In the genomic region with DNA sequence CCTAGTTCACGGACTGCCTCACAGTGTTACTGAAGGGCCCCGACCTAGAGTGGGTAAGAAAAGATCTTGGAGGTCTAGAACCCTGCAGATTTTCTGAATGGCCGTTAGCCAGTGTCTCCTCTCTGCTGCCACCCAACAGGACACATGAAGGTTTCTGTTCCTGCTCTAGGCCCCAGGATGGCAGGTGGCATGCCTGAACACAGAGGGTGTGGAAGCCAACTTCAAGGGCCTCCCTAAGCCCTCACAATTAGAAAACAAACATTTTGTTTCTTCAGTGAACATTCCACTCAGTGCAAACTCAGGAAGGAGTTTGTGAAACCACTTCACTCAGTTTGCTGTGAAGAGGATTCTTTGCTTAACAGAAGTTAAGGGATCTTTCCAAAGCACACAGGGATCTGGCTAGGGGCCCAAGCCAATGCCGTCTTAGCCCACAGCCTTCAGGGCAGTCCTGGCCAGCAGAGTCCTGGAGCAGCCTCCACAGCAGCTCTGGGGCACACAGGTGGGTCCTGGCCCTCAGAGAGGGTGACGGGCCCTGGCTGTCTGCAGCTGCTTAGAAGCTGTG, we compare ENCODE assay signal across 9 mouse cellular contexts.
DNase-seq lines count a peak whose midpoint lies in the region; ATAC-seq and TF ChIP-seq lines count a peak whose summit lies in the region.
"Had no signal": no experiment of that assay in that cellular context is flagged by ENCODE, and none has a peak within 500 bp of the region (broad histone marks: within the 10 kb centered on the region; RNA-seq: fewer than 3 reads in every experiment).

No protein-coding gene starts in this region.

- H3K9ac ChIP-seq in heart, embryonic 12.5 days: no peak overlapping the region
- H3K9ac ChIP-seq in liver, postnatal 0 days (replicated peaks): no peak overlapping the region
- no peak overlapping the region for H3K9ac ChIP-seq in midbrain, embryonic 13.5 days (replicated peaks)

- peak; percentile 44; the same call in 1 of the 2 replicates for TF ChIP-seq POLR2A in bone marrow, adult 2 months (IDR thresholded peaks at IDR 0.05; ENCODE audit: borderline replicate concordance, control insufficient read depth, low read depth, low read length)

- DNase-seq in heart, adult 9 months (ENCODE audit: low spot score in 2 of 2): no peak
- peak; percentile 46 for DNase-seq in 3134 (ENCODE audit: extremely low read depth, insufficient read length, low spot score)
- DNase-seq in liver, postnatal 0 days: no peak
- DNase-seq in midbrain, embryonic 10.5 days (ENCODE audit: low spot score): no peak
- DNase-seq in spleen, adult 12 weeks (ENCODE audit: low spot score): no peak

- no peaks in the 10 kb centered on the region for H3K27me3 ChIP-seq in heart, embryonic 12.5 days (replicated peaks)
- H3K27me3 ChIP-seq in liver, postnatal 0 days (ENCODE audit: insufficient read depth, low read length): no peaks in the 10 kb centered on the region
- H3K27me3 ChIP-seq in midbrain, embryonic 13.5 days: no peaks in the 10 kb centered on the region
- no peaks in the 10 kb centered on the region for H3K27me3 ChIP-seq in midbrain, embryonic 10.5 days (ENCODE audit: low read depth, poor library complexity, severe bottlenecking)

- H3K4me1 ChIP-seq in heart, embryonic 12.5 days (replicated peaks): peaks cover 61% of the 10 kb centered on the region
- peaks cover 9% of the 10 kb centered on the region for H3K4me1 ChIP-seq in bone marrow, adult 2 months (ENCODE audit: control insufficient read depth, insufficient read depth, low read length)
- H3K4me1 ChIP-seq in liver, postnatal 0 days (ENCODE audit: insufficient read depth): peaks cover 44% of the 10 kb centered on the region
- H3K4me1 ChIP-seq in midbrain, embryonic 13.5 days (replicated peaks): peaks cover 31% of the 10 kb centered on the region
- H3K4me1 ChIP-seq in midbrain, embryonic 10.5 days: peaks cover 33% of the 10 kb centered on the region

- TF ChIP-seq CTCF in bone marrow, adult 2 months (IDR thresholded peaks at IDR 0.05; ENCODE audit: control insufficient read depth, insufficient read depth, low read length): no peak
- TF ChIP-seq CTCF in liver, postnatal 0 days (IDR thresholded peaks at IDR 0.05; ENCODE audit: low read depth): no peak

- no peak overlapping the region for H3K4me2 ChIP-seq in heart, embryonic 12.5 days
- peak overlapping the region; percentile 15 for H3K4me2 ChIP-seq in liver, postnatal 0 days (ENCODE audit: low read depth, low read length)
- no peak overlapping the region for H3K4me2 ChIP-seq in midbrain, embryonic 13.5 days (replicated peaks)

- no peaks in the 10 kb centered on the region for H3K36me3 ChIP-seq in heart, embryonic 12.5 days
- H3K36me3 ChIP-seq in liver, postnatal 0 days (replicated peaks; ENCODE audit: insufficient read depth, low read length): peaks cover 35% of the 10 kb centered on the region
- H3K36me3 ChIP-seq in midbrain, embryonic 13.5 days: 0 out of 2 replicates have a peak, but pooled peaks cover 2% of the 10 kb centered on the region
- peaks cover 6% of the 10 kb centered on the region for H3K36me3 ChIP-seq in midbrain, embryonic 10.5 days

- no peaks in the 10 kb centered on the region for H3K9me3 ChIP-seq in heart, embryonic 12.5 days (replicated peaks)
- no peaks in the 10 kb centered on the region for H3K9me3 ChIP-seq in liver, postnatal 0 days (ENCODE audit: low read length)
- H3K9me3 ChIP-seq in midbrain, embryonic 13.5 days: no peaks in the 10 kb centered on the region
- no peaks in the 10 kb centered on the region for H3K9me3 ChIP-seq in midbrain, embryonic 10.5 days (replicated peaks)
- H3K9me3 ChIP-seq: G1E had no signal

- H3K4me3 ChIP-seq in heart, embryonic 12.5 days: no peak overlapping the region
- H3K4me3 ChIP-seq in bone marrow, adult 2 months (replicated peaks; ENCODE audit: control insufficient read depth, low read depth, low read length): no peak overlapping the region
- no peak overlapping the region for H3K4me3 ChIP-seq in liver, postnatal 0 days (ENCODE audit: low read depth, low read length)
- no peak overlapping the region for H3K4me3 ChIP-seq in midbrain, embryonic 13.5 days (replicated peaks)
- H3K4me3 ChIP-seq in midbrain, embryonic 10.5 days: no peak overlapping the region

- TF ChIP-seq EP300 in liver, postnatal 0 days (IDR thresholded peaks at IDR 0.05; ENCODE audit: low read depth): no peak

- H3K27ac ChIP-seq in heart, embryonic 12.5 days (ENCODE audit: poor library complexity, severe bottlenecking): peak overlapping the region; percentile 38; the same call in 1 of the 2 replicates
- peak overlapping the region; percentile 88 for H3K27ac ChIP-seq in bone marrow, adult 2 months (ENCODE audit: control insufficient read depth, insufficient read depth, low read depth, low read length, poor library complexity)
- H3K27ac ChIP-seq in liver, postnatal 0 days (ENCODE audit: low read depth): peak overlapping the region; percentile 83
- H3K27ac ChIP-seq in midbrain, embryonic 13.5 days: no peak overlapping the region
- no peak overlapping the region for H3K27ac ChIP-seq in midbrain, embryonic 10.5 days (replicated peaks)

- 79% methylated on average over 5 of the region's 5 CpGs for WGBS in heart, embryonic 12.5 days
- WGBS in bone marrow, adult 2 months: 62% methylated on average over 5 of the region's 5 CpGs
- WGBS in liver, postnatal 0 days (ENCODE audit: insufficient replicate concordance): 71% methylated on average over 5 of the region's 5 CpGs
- WGBS in midbrain, embryonic 13.5 days: 89% methylated on average over 5 of the region's 5 CpGs
- WGBS in midbrain, embryonic 10.5 days: 90% methylated on average over 5 of the region's 5 CpGs

- no peak for ATAC-seq in heart, embryonic 12.5 days (ENCODE audit: insufficient number of reproducible peaks, low FRiP score)
- ATAC-seq in liver, postnatal 0 days: no peak
- no peak for ATAC-seq in midbrain, embryonic 13.5 days

Comparison
In these comparisons a context has a peak if more than half of its experiments do, and no peak if none do; other contexts are left out.
1. H3K27ac ChIP-seq: peak in heart, embryonic 12.5 days (single experiment), bone marrow, adult 2 months (single experiment) and liver, postnatal 0 days (single experiment); none in midbrain, embryonic 13.5 days (single experiment) and midbrain, embryonic 10.5 days (single experiment).